Mouse (Mus musculus) cerebellum, adult (tissue): ENCODE data around the gene Gcdh.
"Not testable (repeated sequence)": the region's sequence is repeated elsewhere in the genome, so short reads cannot be mapped to it uniquely, and the experiment has no call there.

ENCODE experiments used
- ATAC-seq: cut with Nextera tagmentation; 2 replicates; pipeline ENCODE4 v1.9.2; 2017; ENCODE audit warnings: mild to moderate bottlenecking, moderate library complexity, mixed read lengths; ENCODE audit not compliant: insufficient number of reproducible peaks, low FRiP score, low TSS enrichment

Gene Gcdh

GRCm38 (mm10) chr8:84912391-84912790 lies 18.7 kb upstream of the Gcdh start:
- ATAC-seq = no peak

- no peak for ATAC-seq
Observed at GRCm38 (mm10) chr8:84911854-84912253, 18.1 kb upstream of the Gcdh start.

GRCm38 (mm10) chr8:84910551-84910950 lies 16.8 kb upstream of the Gcdh start:
- peak; percentile 24; the same call in 1 of the 2 replicates for ATAC-seq

GRCm38 (mm10) chr8:84909949-84910348 lies 16.2 kb upstream of the Gcdh start:
- ATAC-seq = no peak

GRCm38 (mm10) chr8:84909162-84909767 lies 15.5 kb upstream of the Gcdh start:
- ATAC-seq = no peak

- ATAC-seq = no peak
Observed at GRCm38 (mm10) chr8:84908421-84909161, 14.9 kb upstream of the Gcdh start, which contains the start of gene Dnase2a. TSS of gene Dnase2a (plus strand) at chr8:84908560.

GRCm38 (mm10) chr8:84907979-84908378 lies 14.3 kb upstream of the Gcdh start:
- not testable (repeated sequence) for ATAC-seq

GRCm38 (mm10) chr8:84907493-84907892 lies 13.8 kb upstream of the Gcdh start:
- no peak for ATAC-seq

GRCm38 (mm10) chr8:84907037-84907436 lies 13.3 kb upstream of the Gcdh start:
- no peak for ATAC-seq

GRCm38 (mm10) chr8:84904351-84904750 lies 10.6 kb upstream of the Gcdh start:
- no peak for ATAC-seq

GRCm38 (mm10) chr8:84902920-84903661 lies 9.4 kb upstream of the Gcdh start:
- peak; percentile 82 for ATAC-seq

GRCm38 (mm10) chr8:84902367-84902919 lies 8.7 kb upstream of the Gcdh start:
- ATAC-seq = no peak

GRCm38 (mm10) chr8:84901752-84902151 lies 8.0 kb upstream of the Gcdh start, which contains the start of gene Klf1:
TSS of gene Klf1 (plus strand) at chr8:84901928.
- no peak for ATAC-seq

- no peak for ATAC-seq
Observed at GRCm38 (mm10) chr8:84901071-84901470, 7.3 kb upstream of the Gcdh start.

GRCm38 (mm10) chr8:84895963-84896362 lies 2.2 kb upstream of the Gcdh start:
- ATAC-seq = no peak

GRCm38 (mm10) chr8:84892993-84893708 lies 570 bp downstream of the Gcdh start:
- 0 out of 2 replicates have a peak, but pooled peaks have one; percentile 36 for ATAC-seq

GRCm38 (mm10) chr8:84889141-84889540 lies 4.6 kb downstream of the Gcdh start:
- no peak for ATAC-seq

GRCm38 (mm10) chr8:84888280-84888679 lies 5.4 kb downstream of the Gcdh start:
- ATAC-seq = no peak

- no peak for ATAC-seq
Observed at GRCm38 (mm10) chr8:84884728-84885127, 9.0 kb downstream of the Gcdh start.

- ATAC-seq = no peak
Observed at GRCm38 (mm10) chr8:84878915-84879314, 14.8 kb downstream of the Gcdh start.
